Mouse (Mus musculus): ENCODE measurements around the gene Slc9a5.

GRCm38 (mm10) chr8:105315073-105315769, 33.4 kb upstream of the Slc9a5 start:
- TF ChIP-seq POLR2A (IDR thresholded peaks at IDR 0.05; ENCODE audit: borderline replicate concordance, control insufficient read depth, low read depth, low read length) (no peak), CTCF (IDR thresholded peaks at IDR 0.05; ENCODE audit: control insufficient read depth, insufficient read depth, low read length) (no peak)
